Mouse (Mus musculus): ENCODE measurements around the gene Tbc1d5.

Tbc1d5 gene

DNA sequence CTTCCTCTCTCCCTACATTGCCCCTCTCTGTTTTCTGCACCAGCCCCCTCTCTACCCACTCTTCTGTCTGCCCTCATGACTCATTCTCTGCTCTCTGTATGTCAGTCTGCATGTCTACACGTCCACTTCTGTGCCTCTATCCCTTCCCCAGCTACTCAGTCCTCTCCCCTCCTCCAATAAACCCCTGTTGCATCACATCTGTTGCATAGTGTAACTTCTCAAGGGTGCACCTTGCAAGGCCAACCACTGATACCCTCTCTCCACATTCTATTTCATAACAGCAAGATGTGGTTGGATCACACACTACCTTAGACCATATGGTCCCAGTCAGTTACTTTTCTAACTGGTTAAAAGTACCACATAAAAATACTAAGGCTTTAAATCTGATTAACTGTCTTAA is 74.9 kb downstream of the Tbc1d5 start:
- no peak for DNase-seq (ENCODE audit: low spot score in 2 of 2)

GRCm38 (mm10) chr17:51043869-51044268 is 135.3 kb downstream of the Tbc1d5 start:
- no peak for DNase-seq (ENCODE audit: low spot score in 2 of 2)

DNA sequence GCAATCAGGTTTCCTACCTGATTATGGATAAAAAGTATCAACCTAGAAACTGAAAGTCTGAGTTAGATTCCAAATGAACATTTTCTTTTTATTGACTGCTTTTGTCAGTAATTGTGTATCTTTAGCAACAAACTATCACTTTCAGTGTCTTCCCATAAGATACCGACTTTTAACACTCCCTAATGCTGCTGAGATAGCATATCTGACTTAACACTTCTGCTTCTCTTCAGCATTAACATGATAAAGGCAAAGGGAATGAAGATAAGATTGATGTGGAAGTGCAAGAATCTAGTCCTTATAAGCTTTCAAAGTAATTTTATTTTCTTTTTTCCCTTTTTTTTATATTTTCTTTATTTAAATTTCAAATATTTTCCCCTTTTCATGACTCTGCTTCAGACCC is 138.3 kb downstream of the Tbc1d5 start:
- no peak for DNase-seq (ENCODE audit: low spot score in 2 of 2)

- DNase-seq (ENCODE audit: low spot score in 2 of 2): no peak
Measured at GRCm38 (mm10) chr17:51023227-51023626, 155.9 kb downstream of the Tbc1d5 start.

GRCm38 (mm10) chr17:51016384-51016783 is 162.8 kb downstream of the Tbc1d5 start:
- DNase-seq (ENCODE audit: low spot score in 2 of 2): no peak

DNA sequence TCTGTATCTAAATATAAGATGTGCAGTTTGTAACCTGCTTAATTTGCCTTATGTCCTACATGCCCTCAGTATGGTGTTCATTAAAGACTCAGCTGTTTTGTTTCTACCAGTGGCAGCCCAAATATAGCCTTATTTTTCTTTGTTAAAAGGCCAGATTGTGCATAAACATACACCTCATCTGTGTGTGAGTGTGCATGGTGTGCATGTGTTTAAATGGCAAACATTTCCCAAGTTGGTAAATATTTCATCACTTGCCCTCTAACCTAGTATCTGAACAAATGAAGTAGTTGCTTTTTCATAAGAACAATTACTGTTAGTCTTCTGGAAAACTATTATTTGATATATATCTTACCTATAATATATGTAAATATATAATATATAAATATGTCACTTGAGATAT is 165.2 kb downstream of the Tbc1d5 start:
- DNase-seq (ENCODE audit: low spot score in 2 of 2): no peak

DNA sequence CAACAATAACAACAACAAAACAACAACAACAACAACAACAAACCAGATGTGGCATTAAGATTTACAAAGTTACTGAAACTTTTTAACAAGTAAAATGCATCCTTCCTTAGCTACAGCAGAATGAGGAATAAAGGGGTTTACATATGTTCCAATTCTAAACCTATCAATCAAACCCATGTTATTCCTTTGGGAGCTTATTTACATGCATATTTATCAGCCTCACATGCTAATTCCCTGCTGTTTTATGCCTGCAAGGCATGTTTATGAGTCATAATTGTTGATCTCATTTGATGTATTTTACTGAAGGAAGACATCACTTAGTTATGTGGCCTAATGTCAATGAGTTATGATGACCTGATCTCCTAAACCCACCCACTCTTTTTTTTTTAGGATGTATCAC is 176.0 kb downstream of the Tbc1d5 start:
- no peak for DNase-seq (ENCODE audit: low spot score in 2 of 2)

DNA sequence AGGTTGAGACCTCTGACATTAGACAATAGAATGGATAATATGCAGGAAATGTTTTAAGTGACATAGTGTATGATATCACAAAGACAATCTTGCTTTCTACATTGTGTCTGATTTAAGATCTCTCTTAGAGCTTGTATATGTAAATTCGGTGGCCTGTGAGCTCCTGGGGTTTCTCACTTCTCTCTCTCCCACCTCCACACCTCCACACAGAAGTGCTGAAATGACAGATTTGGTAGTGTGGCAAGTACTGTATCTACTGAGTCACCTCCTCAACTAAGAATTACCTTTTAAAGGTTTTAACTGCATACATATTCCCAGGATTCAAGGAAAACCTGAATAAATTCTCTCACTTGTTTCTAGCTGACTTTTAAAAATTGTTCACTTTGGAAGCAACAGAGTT is 180.9 kb downstream of the Tbc1d5 start:
- no peak for DNase-seq (ENCODE audit: low spot score in 2 of 2)

GRCm38 (mm10) chr17:50993294-50993993 is 185.7 kb downstream of the Tbc1d5 start:
- no peak for DNase-seq (ENCODE audit: low spot score in 2 of 2)

DNA sequence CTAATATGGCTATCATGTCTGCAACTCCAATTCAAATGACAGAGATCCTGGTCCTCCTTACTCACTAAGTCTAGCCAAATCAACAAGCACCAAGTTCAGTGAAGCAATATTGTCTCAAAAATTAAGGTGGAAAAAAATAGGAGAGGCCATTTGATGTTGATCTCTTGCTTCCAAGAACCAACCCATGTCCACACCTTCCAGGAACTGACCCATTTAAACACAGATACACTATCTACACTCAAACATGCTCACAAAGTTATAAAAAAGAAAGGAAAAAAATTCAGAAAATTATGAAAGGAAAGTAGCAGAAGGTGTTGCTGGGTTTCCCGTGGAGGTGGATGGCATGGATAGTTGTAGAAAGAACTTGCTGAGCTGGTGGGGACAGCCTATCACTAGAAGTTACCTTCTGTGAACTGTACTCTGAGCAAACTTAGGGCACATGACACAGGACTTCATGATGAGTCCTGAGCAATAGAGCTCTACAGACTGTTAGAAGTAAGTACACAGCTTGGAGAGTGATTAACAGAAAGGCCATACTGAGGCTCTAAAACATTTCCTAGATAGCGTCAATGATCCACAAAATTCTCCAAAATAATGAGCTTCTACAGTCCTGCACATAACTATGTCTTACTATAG is 188.3 kb downstream of the Tbc1d5 start:
- DNase-seq (ENCODE audit: low spot score in 2 of 2): no peak

GRCm38 (mm10) chr17:50987935-50988334 is 191.2 kb downstream of the Tbc1d5 start:
- DNase-seq (ENCODE audit: low spot score in 2 of 2): no peak

DNA sequence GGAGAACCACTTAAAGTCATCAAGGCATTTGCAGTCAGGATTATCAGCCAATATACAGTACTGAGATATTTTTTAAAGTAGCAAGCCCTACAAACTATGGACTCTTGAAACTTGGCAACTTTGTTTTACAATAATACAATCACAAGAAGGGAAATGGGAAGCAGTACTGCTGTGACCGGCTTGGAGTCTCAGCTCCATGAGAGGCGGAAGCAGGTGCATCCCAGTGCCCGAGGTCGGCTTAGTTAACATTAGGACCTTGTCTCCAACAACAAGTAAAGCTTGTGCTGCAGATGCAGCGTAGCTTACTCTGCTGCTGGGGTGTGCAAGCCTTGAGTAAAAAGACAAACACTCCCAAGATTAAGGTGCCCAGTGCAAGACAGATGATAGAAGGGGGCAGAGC is 197.2 kb downstream of the Tbc1d5 start:
- DNase-seq (ENCODE audit: low spot score in 2 of 2): no peak

DNA sequence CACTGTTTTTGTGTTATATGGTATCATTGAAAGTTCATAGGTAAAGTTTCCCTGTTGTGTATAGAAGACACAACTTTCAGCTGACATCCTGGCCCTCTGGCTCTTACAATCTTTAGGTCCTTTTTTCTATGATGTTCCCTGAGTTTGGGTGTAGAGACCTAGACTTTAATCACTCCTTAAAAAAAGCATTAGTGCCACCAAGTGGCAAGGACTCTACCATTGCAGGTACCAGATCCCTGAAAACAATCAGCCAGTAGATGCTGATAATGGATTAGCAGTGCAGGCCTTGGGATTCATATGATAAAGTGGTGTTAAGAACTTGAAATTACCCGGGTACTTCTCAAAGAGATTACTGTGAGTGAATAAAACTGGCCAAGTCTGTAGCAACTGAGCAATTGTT is 207.0 kb downstream of the Tbc1d5 start:
- DNase-seq (ENCODE audit: low spot score in 2 of 2): no peak

DNA sequence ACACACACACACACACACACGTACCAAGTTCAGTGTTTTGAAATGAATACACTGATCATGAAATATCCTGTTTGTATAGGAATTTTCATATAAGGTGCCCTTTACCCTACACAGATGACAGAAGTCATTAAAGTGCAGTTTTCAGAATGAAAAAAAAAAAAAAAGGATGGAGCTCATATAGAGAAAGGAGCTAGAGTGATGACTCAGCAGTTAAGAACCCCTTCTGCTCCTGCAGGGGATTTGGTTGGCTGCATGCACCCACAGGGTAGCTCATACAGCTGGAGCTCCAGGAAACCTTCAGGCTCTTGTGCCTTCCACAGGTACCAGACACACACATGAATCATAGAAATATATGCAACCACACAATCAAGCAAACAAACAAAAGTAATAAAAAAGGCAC is 213.0 kb downstream of the Tbc1d5 start:
- no peak for DNase-seq (ENCODE audit: low spot score in 2 of 2)

- no peak for DNase-seq (ENCODE audit: low spot score in 2 of 2)
Measured at GRCm38 (mm10) chr17:50954313-50954712, 224.8 kb downstream of the Tbc1d5 start.

DNA sequence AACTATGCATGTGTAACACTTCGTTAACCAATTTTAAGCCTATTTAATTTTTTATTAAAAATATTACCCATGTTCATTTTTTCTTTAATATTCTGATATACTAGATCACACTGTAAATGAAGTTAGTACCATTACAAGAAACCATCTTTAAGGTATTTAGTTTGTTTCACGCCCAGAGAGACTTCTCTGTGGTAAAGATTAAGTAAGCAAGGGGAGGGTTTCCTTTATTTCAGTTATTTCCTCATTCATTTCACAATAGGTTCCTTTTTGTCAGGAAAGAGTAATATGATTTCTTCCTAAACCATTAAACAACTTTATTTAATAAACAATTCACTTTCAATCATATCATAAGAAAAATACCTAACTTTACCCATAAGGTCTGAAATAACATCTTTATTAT is 256.8 kb downstream of the Tbc1d5 start:
- no peak for DNase-seq (ENCODE audit: low spot score in 2 of 2)

GRCm38 (mm10) chr17:50915216-50915615 is 263.9 kb downstream of the Tbc1d5 start:
- DNase-seq (ENCODE audit: low spot score in 2 of 2): no peak

DNA sequence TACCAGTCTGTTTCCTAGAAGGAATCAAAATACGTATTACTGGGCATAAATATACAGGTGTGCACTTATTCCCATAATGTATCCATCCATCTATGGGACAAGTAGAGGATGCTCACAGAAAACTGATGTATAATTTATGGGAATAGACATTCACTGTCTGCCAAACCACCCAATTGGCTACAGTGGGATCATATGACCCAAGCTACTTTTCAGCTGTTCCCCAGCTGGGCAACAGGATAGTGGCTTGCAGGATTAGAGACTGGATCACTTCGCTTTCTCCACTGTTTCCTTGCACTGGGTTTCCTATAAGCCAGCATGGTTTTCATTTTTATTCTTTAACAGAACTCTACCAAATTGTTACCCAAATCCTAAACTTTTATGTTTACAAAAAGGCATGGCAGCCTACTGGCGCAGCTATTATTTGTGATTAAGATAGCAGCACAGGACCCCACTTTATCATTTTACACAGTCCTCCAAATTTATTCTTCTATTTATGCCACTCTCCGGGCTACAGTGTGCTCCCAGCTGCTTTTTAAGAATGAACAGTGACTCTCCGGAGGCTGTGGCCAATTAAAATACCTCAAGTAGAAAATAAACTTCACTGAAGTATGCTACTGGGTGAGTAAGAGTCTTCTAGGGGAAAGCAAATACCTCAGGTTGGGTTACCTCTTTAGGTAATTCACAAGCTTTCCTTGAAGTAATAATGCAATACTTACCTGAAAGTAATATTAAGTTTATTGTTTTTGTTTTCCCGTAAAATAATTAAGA is 270.4 kb downstream of the Tbc1d5 start:
- DNase-seq (ENCODE audit: low spot score in 2 of 2): no peak

DNA sequence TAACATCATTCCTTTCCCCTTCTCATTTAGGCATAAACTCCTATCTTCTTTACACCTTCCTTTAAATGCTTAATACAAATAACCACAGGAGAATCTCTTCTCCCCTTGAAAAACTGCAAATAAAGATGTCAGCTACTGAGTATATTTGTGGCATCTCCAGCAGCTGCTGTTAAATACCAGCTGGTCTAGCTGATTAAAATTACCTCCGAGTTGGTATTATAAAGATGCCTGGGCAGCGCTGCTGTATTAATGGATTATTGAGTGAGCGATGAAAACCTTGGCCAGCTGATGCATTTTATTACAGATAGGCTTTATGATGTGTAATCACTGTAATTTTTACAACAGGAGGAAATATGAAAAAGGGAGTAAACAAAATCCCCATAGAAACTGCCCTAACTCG is 271.0 kb downstream of the Tbc1d5 start:
- no peak for DNase-seq (ENCODE audit: low spot score in 2 of 2)

- DNase-seq (ENCODE audit: low spot score in 2 of 2): no peak
Measured at GRCm38 (mm10) chr17:50906630-50907029, 272.5 kb downstream of the Tbc1d5 start.

- DNase-seq (ENCODE audit: low spot score in 2 of 2): no peak
Measured at GRCm38 (mm10) chr17:50904463-50904862, 274.7 kb downstream of the Tbc1d5 start.

DNA sequence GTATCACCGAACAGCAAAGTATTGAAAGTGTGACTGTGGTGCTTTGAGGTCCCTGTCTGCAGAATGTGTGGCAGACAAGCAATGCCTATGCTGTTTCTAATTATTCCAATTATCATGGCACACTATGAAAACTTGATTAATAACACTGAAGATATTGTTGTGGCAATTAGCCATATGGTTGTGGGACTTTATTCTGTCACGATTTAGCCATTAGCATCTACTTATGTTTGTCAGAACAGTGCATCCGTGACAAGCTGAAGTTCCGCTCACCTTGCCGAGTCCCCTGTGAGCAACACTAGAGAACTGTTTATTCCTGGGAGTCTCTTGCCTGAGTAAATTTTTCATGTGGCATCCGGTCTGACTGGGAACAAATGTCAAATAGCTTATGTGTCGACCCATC is 281.3 kb downstream of the Tbc1d5 start:
- no peak for DNase-seq (ENCODE audit: low spot score in 2 of 2)

DNA sequence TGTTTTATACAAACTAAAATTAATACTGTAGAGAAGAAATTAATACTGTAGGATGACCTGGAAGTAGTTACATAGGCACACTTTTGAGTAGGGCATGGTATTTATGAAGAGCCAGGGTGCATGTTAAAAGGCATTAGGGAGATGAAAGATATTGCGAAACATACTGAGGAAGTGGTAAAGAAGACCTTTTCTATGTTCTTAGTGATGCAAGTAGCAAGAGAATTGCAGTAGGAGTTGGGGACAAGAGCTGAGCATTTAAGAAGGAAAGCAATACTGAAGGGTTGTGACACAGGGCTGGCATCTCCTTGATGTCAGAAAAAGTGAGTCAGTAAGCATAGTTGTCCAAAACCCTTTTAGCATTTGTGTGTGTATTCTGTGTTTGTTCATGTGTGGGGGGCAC is 289.7 kb downstream of the Tbc1d5 start:
- no peak for DNase-seq (ENCODE audit: low spot score in 2 of 2)
